Mouse (Mus musculus) liver, embryonic 14.5 days (tissue): Measurements from ENCODE around the gene Gadl1.

ENCODE experiments used
- CTCF ChIP-seq: IDR thresholded peaks from 2 replicates; pipeline ENCODE4 v1.5.1; 2016; ENCODE audit warnings: antibody characterized with exemption, low read depth, control low read depth
- EP300 ChIP-seq: IDR thresholded peaks from 2 replicates; pipeline ENCODE4 v1.6.1; 2016; ENCODE audit warnings: antibody characterized with exemption, low read depth

- TF ChIP-seq CTCF (no peak), EP300 (no peak)
These were observed 213.8 kb downstream of the Gadl1 start for GRCm38 (mm10) chr9:116122969-116123589.
